Mouse (Mus musculus) intestine, postnatal 0 days (tissue): ENCODE data around the gene Gm6525. TPM values are rescaled to one million over a fixed set of nuclear protein-coding genes. Genes with fewer than 3 reads are reported as not detected.

Experiments
- ATAC-seq: fragments of 200-750 bp; cut with Nextera tagmentation; 2 replicates; pipeline ENCODE4 v1.8.0; 2017; ENCODE audit warnings: mild to moderate bottlenecking, moderate TSS enrichment, moderate library complexity
- H3K27ac ChIP-seq: fragments of 300-500 bp; sonication (generic); 2 replicates; pipeline ENCODE4 v1.5.1; 2014; ENCODE audit warnings: mild to moderate bottlenecking, low read depth, low read length, moderate library complexity
- H3K27me3 ChIP-seq: fragments of 300-500 bp; sonication (generic); replicated peaks from 2 replicates; pipeline ENCODE4 v1.6.1; 2014; ENCODE audit warnings: low read length, mixed read lengths; ENCODE audit not compliant: control insufficient read depth, insufficient read depth
- H3K36me3 ChIP-seq: fragments of 300-500 bp; sonication (generic); 2 replicates; pipeline ENCODE4 v1.6.1; 2014; ENCODE audit warnings: mild to moderate bottlenecking, moderate library complexity; ENCODE audit not compliant: control insufficient read depth, insufficient read depth
- H3K4me1 ChIP-seq: fragments of 300-500 bp; sonication (generic); replicated peaks from 2 replicates; pipeline ENCODE4 v1.6.1; 2014; ENCODE audit warnings: antibody characterized with exemption, low read length, mixed read lengths; ENCODE audit not compliant: control insufficient read depth, insufficient read depth
- H3K4me2 ChIP-seq: fragments of 300-500 bp; sonication (generic); replicated peaks from 2 replicates; pipeline ENCODE4 v1.6.1; 2014; ENCODE audit warnings: low read depth, mild to moderate bottlenecking, moderate library complexity
- H3K4me3 ChIP-seq: fragments of 300-500 bp; sonication (generic); 2 replicates; pipeline ENCODE4 v1.5.1; 2014; ENCODE audit warnings: low read depth, low read length
- H3K9ac ChIP-seq: fragments of 300-500 bp; sonication (generic); 2 replicates; pipeline ENCODE4 v1.6.1; 2014; ENCODE audit warnings: mild to moderate bottlenecking, low read depth, low read length
- H3K9me3 ChIP-seq: fragments of 300-500 bp; sonication (generic); 2 replicates; pipeline ENCODE4 v1.6.1; 2016; ENCODE audit warnings: mixed run types; ENCODE audit not compliant: control insufficient read depth
- CTCF ChIP-seq: sonication (generic); IDR thresholded peaks from 2 replicates; pipeline ENCODE4 v1.5.1; 2016; ENCODE audit warnings: low read depth, mild to moderate bottlenecking, control low read depth, antibody characterized with exemption, moderate library complexity
- WGBS: fragments of 180-500 bp; shearing (Covaris S2); extraction: QIAGEN DNeasy Blood & Tissue Kit; methylation state at CpG from one replicate; pipeline ENCODE4 v1.1.7; 2014; 5-methylcytosine and 5-hydroxymethylcytosine counted together
- polyA plus RNA-seq: library from polyadenylated mRNA; unstranded; fragments of >200 nt; fragmentation: Nextera tagmentation; extraction: Ambion mirVana; gene quantifications from 2 replicates; pipeline ENCODE4 v1.2.1, GENCODE M21; 2015

The Gm6525 gene
- polyA plus RNA-seq, 1 experiment from 2014 or later: 0.56 TPM

GRCm38 (mm10) chr3:84193881-84194280 is 20.0 kb downstream of the Gm6525 start:
- Histone ChIP-seq H3K4me2 (no peak overlapping the region), H3K4me3 (no peak overlapping the region), H3K27ac (no peak overlapping the region), H3K9me3 (no peaks in the 10 kb centered on the region), H3K27me3 (no peaks in the 10 kb centered on the region), H3K4me1 (no peaks in the 10 kb centered on the region; the same call in none of the 2 replicates), H3K36me3 (peaks cover 34% of the 10 kb centered on the region), H3K9ac (no peak overlapping the region)
- no peak for ATAC-seq
- no peak for TF ChIP-seq CTCF
- 63% methylated on average over 4 of the region's 4 CpGs for WGBS

GRCm38 (mm10) chr3:84198229-84198628 is 24.3 kb downstream of the Gm6525 start:
- H3K27ac ChIP-seq: no peak overlapping the region
- H3K27me3 ChIP-seq: no peaks in the 10 kb centered on the region
- no peak overlapping the region for H3K4me3 ChIP-seq
- 92% methylated on average over 3 of the region's 3 CpGs for WGBS
- no peak overlapping the region for H3K4me2 ChIP-seq
- no peak for TF ChIP-seq CTCF
- H3K36me3 ChIP-seq: peaks cover 20% of the 10 kb centered on the region
- ATAC-seq: no peak
- no peaks in the 10 kb centered on the region for H3K4me1 ChIP-seq
- no peak overlapping the region for H3K9ac ChIP-seq
- no peaks in the 10 kb centered on the region for H3K9me3 ChIP-seq

GRCm38 (mm10) chr3:84199516-84199915 is 25.6 kb downstream of the Gm6525 start:
- 91% methylated on average over 9 of the region's 9 CpGs for WGBS
- no peak overlapping the region for H3K4me2 ChIP-seq
- no peak overlapping the region for H3K4me3 ChIP-seq
- no peak overlapping the region for H3K27ac ChIP-seq
- no peak for TF ChIP-seq CTCF
- H3K36me3 ChIP-seq: peaks cover 10% of the 10 kb centered on the region
- no peak overlapping the region for H3K9ac ChIP-seq
- no peaks in the 10 kb centered on the region for H3K9me3 ChIP-seq
- no peak for ATAC-seq
- no peaks in the 10 kb centered on the region for H3K4me1 ChIP-seq
- H3K27me3 ChIP-seq: no peaks in the 10 kb centered on the region

GRCm38 (mm10) chr3:84200559-84201420 is 26.9 kb downstream of the Gm6525 start:
- H3K4me2 ChIP-seq: no peak overlapping the region
- H3K36me3 ChIP-seq: peaks cover 17% of the 10 kb centered on the region
- H3K27me3 ChIP-seq: no peaks in the 10 kb centered on the region
- no peak overlapping the region for H3K27ac ChIP-seq
- no peak overlapping the region for H3K9ac ChIP-seq
- no peak for TF ChIP-seq CTCF
- no peaks in the 10 kb centered on the region for H3K9me3 ChIP-seq
- ATAC-seq: no peak
- H3K4me3 ChIP-seq: no peak overlapping the region
- no peaks in the 10 kb centered on the region for H3K4me1 ChIP-seq
- WGBS: 80% methylated on average over 13 of the region's 13 CpGs

GRCm38 (mm10) chr3:84204640-84205039 is 30.7 kb downstream of the Gm6525 start:
- H3K9ac ChIP-seq: no peak overlapping the region
- no peaks in the 10 kb centered on the region for H3K9me3 ChIP-seq
- peaks cover 32% of the 10 kb centered on the region for H3K36me3 ChIP-seq
- no peak for TF ChIP-seq CTCF
- ATAC-seq: no peak
- no peaks in the 10 kb centered on the region for H3K4me1 ChIP-seq
- no peak overlapping the region for H3K4me3 ChIP-seq
- 85% methylated on average over 5 of the region's 5 CpGs for WGBS
- H3K27me3 ChIP-seq: no peaks in the 10 kb centered on the region
- no peak overlapping the region for H3K4me2 ChIP-seq
- H3K27ac ChIP-seq: no peak overlapping the region

GRCm38 (mm10) chr3:84205650-84206049 is 31.7 kb downstream of the Gm6525 start:
- no peak for TF ChIP-seq CTCF
- no peak for ATAC-seq
- no peak overlapping the region for H3K4me3 ChIP-seq
- peaks cover 37% of the 10 kb centered on the region for H3K36me3 ChIP-seq
- no peak overlapping the region for H3K9ac ChIP-seq
- no peak overlapping the region for H3K27ac ChIP-seq
- 87% methylated on average over 6 of the region's 6 CpGs for WGBS
- H3K4me2 ChIP-seq: no peak overlapping the region
- no peaks in the 10 kb centered on the region for H3K9me3 ChIP-seq
- H3K4me1 ChIP-seq: 0 out of 2 replicates have a peak, but pooled peaks cover under 1% of the 10 kb centered on the region
- H3K27me3 ChIP-seq: no peaks in the 10 kb centered on the region
